Mouse (Mus musculus) heart, embryonic 11.5 days (tissue): ENCODE measurements around the gene Gmnn. TPM values are rescaled to one million over a fixed set of nuclear protein-coding genes. Genes with fewer than 3 reads are reported as not detected.

ENCODE experiments used
- ATAC-seq: fragments of 200-750 bp; cut with Nextera tagmentation; replicated peaks from 2 replicates; pipeline ENCODE4 v1.8.0; 2017; ENCODE audit warnings: moderate library complexity; ENCODE audit not compliant: insufficient number of reproducible peaks, low FRiP score, low TSS enrichment
- H3K27ac ChIP-seq: fragments of 300-500 bp; sonication (generic); 2 replicates; pipeline ENCODE4 v1.5.1; 2014; ENCODE audit warnings: mild to moderate bottlenecking, low read depth, low read length
- H3K27me3 ChIP-seq: fragments of 300-500 bp; sonication (generic); 2 replicates; pipeline ENCODE4 v1.6.1; 2014; ENCODE audit warnings: mild to moderate bottlenecking, low read length, mixed read lengths; ENCODE audit not compliant: control insufficient read depth, insufficient read depth
- H3K36me3 ChIP-seq: fragments of 300-500 bp; sonication (generic); 2 replicates; pipeline ENCODE4 v1.6.1; 2014; ENCODE audit warnings: mild to moderate bottlenecking, low read length, moderate library complexity, mixed read lengths; ENCODE audit not compliant: control insufficient read depth, insufficient read depth
- H3K4me1 ChIP-seq: fragments of 300-500 bp; sonication (generic); 2 replicates; pipeline ENCODE4 v1.6.1; 2014; ENCODE audit warnings: low read length; ENCODE audit not compliant: control insufficient read depth, insufficient read depth
- H3K4me2 ChIP-seq: fragments of 300-500 bp; sonication (generic); 2 replicates; pipeline ENCODE4 v1.6.1; 2014; ENCODE audit warnings: mild to moderate bottlenecking, moderate library complexity
- H3K4me3 ChIP-seq: fragments of 300-500 bp; sonication (generic); 2 replicates; pipeline ENCODE4 v1.5.1; 2014; ENCODE audit warnings: low read depth, low read length
- H3K9ac ChIP-seq: fragments of 300-500 bp; sonication (generic); 2 replicates; pipeline ENCODE4 v1.6.1; 2014; ENCODE audit warnings: mild to moderate bottlenecking, low read depth, low read length, moderate library complexity
- H3K9me3 ChIP-seq: fragments of 300-500 bp; sonication (generic); replicated peaks from 2 replicates; pipeline ENCODE4 v1.6.1; 2016; ENCODE audit warnings: low read length; ENCODE audit not compliant: control insufficient read depth
- WGBS: fragments of 180-500 bp; shearing (Covaris S2); extraction: QIAGEN DNeasy Blood & Tissue Kit; methylation state at CpG from one replicate; pipeline ENCODE4 v1.1.7; 2014; ENCODE audit not compliant: insufficient replicate concordance; 5-methylcytosine and 5-hydroxymethylcytosine counted together
- polyA plus RNA-seq: library from polyadenylated mRNA; unstranded; fragments of >200 nt; fragmentation: Nextera tagmentation; extraction: Ambion mirVana; gene quantifications from 2 replicates; pipeline ENCODE4 v1.2.1, GENCODE M21; 2014

Gene Gmnn
- polyA plus RNA-seq, 1 experiment from 2014 or later, result 127 TPM

DNA sequence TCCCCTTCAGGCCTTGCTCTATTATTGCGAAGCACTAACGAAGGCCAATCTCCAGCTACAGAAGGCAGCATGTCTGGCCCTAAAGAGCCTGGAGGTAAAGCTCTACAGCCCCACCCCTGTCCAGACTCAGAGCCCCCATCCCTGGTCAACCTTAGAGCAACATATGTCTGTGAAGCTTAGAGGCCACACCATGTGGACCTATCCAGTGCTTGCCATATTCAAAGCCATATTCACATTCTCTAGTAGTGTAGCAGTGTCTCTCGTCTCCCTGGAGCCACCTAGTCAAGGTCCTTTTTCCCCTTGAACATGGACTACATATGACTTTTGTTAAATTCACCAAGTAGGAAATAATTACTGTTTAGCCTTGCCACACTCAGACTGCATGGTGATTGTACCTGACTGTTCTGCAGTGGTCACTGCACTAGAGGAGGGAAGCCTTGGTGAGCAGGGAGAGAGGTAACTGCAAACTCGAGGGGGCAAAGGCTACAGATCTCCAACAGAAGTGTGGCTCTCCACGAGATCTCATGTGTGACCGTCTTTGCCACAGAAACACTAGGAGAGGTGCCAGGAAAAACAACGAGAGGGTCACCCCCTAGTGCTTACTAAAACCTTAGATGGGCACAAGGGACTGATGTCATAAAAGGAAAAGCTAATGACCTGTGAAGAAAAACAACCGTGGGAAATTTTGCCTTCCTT, 37.9 kb downstream of the Gmnn start:
- no peaks in the 10 kb centered on the region for H3K9me3 ChIP-seq
- H3K27ac ChIP-seq, result no peak overlapping the region
- ATAC-seq, result no peak
- no peak overlapping the region for H3K9ac ChIP-seq
- H3K4me2 ChIP-seq, result no peak overlapping the region
- H3K36me3 ChIP-seq, result no peaks in the 10 kb centered on the region
- H3K4me3 ChIP-seq, result no peak overlapping the region
- no peaks in the 10 kb centered on the region for H3K27me3 ChIP-seq
- no peaks in the 10 kb centered on the region for H3K4me1 ChIP-seq
- 62% methylated on average over 8 of the region's 8 CpGs for WGBS

DNA sequence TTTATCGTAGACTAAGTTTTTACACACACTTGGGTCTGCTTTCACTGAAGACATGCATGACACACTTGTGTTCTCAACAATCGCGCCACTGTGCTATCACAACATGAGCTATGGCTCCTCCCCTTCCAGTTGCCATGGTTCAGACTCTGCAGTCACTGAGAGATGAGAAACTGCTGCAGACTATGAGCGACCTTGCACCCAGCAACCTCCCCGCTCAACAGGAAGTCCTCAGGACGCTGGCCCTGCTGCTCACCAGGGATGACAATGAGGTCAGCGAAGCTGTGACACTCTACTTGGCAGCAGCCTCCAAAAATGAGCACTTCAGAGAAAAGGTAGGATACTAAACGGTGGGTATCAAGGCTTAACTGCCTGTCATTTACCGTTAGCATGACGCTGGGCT, 40.2 kb downstream of the Gmnn start:
- H3K9me3 ChIP-seq, result no peaks in the 10 kb centered on the region
- H3K9ac ChIP-seq, result no peak overlapping the region
- 69% methylated on average over 10 of the region's 10 CpGs for WGBS

DNA sequence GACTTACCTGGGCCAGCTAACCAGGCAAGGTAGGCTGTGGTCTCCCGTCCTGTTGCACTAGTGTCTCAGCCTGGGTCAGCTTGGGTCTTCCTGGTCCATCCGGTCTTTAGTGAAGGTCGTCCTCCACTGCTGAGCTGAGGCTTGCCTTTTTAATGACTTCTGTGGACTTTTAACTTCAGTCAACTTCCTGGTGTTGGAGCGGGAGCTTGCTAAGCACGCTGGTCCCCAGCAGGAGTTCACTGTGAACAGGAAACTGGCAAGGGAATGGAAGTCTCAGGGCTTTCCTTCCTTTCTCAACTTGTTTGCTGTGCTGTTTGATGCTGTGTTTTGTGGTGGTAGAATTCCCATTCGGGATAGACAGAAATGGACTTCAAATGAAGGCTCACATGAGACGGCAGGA, 44.0 kb downstream of the Gmnn start:
- Histone ChIP-seq H3K27me3 (no peaks in the 10 kb centered on the region), H3K4me2 (no peak overlapping the region), H3K9me3 (no peaks in the 10 kb centered on the region), H3K36me3 (peaks cover 2% of the 10 kb centered on the region; the same call in 1 of the 2 replicates), H3K4me1 (no peaks in the 10 kb centered on the region), H3K4me3 (no peak overlapping the region), H3K27ac (no peak overlapping the region), H3K9ac (no peak overlapping the region)
- WGBS, result 58% methylated on average over 7 of the region's 7 CpGs
- no peak for ATAC-seq

More for the DNA sequence above, 40.2 kb downstream of the Gmnn start:
- Histone ChIP-seq H3K36me3 (peaks cover 2% of the 10 kb centered on the region; the same call in 1 of the 2 replicates), H3K27me3 (no peaks in the 10 kb centered on the region), H3K4me1 (no peaks in the 10 kb centered on the region), H3K4me2 (no peak overlapping the region), H3K4me3 (no peak overlapping the region), H3K27ac (no peak overlapping the region)
- no peak for ATAC-seq

DNA sequence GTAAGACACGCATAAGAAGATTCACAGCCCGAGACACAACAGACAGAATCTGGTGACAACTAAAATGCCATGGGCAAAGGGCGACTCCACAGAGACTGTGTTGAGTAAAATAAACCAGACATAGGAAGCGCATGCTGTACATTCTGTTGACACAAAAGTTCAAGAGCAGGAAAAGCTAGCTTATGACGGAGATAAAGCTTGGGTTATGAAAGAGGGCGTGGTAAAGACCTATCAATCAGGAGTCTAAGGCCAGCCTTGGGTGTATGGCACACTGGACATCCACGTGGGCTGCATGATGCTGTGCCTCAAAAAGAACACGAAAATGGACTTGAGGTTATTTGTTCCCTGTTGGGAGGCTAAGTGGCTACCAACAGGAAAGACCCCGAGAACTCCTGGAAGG, 45.3 kb downstream of the Gmnn start:
- H3K9ac ChIP-seq, result no peak overlapping the region
- H3K36me3 ChIP-seq, result peaks cover 2% of the 10 kb centered on the region; the same call in 1 of the 2 replicates
- no peak overlapping the region for H3K4me3 ChIP-seq
- H3K9me3 ChIP-seq, result no peaks in the 10 kb centered on the region
- no peaks in the 10 kb centered on the region for H3K4me1 ChIP-seq
- no peak overlapping the region for H3K27ac ChIP-seq
- no peaks in the 10 kb centered on the region for H3K27me3 ChIP-seq
- 63% methylated on average over 9 of the region's 9 CpGs for WGBS
- H3K4me2 ChIP-seq, result no peak overlapping the region
- ATAC-seq, result no peak

DNA sequence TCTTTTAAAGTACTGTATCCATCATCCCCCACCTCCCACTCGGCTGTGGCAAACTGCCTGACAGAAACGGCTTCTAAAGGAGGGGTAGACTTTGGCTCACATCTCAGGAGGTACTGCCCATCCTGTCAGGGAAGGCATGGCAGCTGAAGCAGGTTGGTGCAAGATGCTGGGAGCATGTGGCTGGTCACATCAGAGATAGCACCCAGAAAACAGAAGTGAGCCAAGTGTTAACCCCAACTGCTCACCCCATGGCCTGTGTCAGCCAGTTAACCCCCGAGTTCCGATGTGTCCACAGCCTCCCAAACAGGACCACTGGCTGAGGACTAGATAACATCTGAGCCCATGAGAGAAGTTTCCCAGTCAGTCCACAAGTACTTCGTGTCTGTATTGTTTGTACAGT, 46.1 kb downstream of the Gmnn start:
- no peaks in the 10 kb centered on the region for H3K9me3 ChIP-seq
- H3K27ac ChIP-seq, result no peak overlapping the region
- no peaks in the 10 kb centered on the region; the same call in 1 of the 2 replicates for H3K27me3 ChIP-seq
- no peak overlapping the region for H3K9ac ChIP-seq
- H3K36me3 ChIP-seq, result peaks cover 5% of the 10 kb centered on the region; the same call in 1 of the 2 replicates
- WGBS, result 68% methylated on average over 5 of the region's 5 CpGs
- no peak overlapping the region for H3K4me2 ChIP-seq
- no peak overlapping the region for H3K4me3 ChIP-seq
- H3K4me1 ChIP-seq, result no peaks in the 10 kb centered on the region
- ATAC-seq, result no peak

DNA sequence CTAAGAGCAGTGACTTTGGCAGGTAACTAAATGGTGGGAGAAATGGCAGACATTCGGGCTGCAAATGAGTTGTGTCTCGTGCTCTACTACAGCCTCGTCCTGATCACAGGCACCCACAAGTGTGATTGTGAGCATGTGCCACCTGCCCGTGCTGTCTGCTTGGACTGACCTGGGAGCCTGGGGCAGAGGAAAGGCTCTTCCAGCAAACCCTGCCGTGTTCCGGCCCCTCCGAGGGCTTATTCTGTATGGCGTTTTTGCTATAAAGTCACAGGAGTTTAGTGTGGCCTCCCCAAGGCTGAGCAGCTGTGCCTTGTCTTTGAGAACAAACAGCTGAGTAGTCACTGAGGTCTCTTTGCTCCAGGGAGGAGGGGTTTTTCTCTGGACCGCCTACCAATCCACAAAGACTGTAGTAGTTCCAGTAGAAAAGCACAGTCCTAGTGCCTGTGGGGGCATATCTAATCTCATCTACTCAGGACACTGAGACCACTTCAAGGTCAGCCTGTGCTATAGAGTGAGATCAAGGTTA, 47.3 kb downstream of the Gmnn start:
- no peak for ATAC-seq
- H3K4me2 ChIP-seq, result no peak overlapping the region
- H3K27me3 ChIP-seq, result peaks cover 3% of the 10 kb centered on the region; the same call in 1 of the 2 replicates
- peaks cover 5% of the 10 kb centered on the region; the same call in 1 of the 2 replicates for H3K36me3 ChIP-seq
- no peak overlapping the region for H3K4me3 ChIP-seq
- no peaks in the 10 kb centered on the region for H3K9me3 ChIP-seq
- 80% methylated on average over 9 of the region's 9 CpGs for WGBS
- no peaks in the 10 kb centered on the region for H3K4me1 ChIP-seq
- H3K27ac ChIP-seq, result no peak overlapping the region
- H3K9ac ChIP-seq, result no peak overlapping the region

DNA sequence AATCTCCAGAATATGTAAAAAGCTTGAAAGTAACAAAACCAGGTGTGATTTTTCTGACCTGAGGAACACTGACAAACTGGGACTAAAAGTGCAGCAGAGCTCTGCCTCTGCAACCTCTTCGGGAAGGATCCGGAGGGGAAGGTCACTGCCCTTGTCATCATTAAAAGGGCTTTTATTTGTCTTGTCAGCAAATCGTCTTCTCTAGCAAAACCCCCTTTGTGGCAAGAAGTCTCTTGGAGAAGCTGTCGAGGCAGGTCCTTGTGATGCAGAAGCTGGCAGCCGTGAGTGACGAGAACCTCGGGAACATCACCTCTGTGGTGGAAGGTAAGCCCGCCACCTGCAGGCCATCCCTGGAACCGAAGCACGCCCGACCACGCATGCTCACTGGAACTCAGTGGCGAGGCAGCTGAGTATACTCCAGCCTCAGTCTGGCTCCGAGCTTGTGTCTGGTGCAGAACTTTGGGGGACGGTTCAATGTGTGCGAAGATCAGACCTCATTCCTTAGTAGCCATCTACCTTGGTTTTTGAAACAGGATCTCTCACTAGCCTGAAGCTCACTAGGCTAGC, 48.2 kb downstream of the Gmnn start:
- Histone ChIP-seq H3K4me3 (no peak overlapping the region), H3K36me3 (peaks cover 5% of the 10 kb centered on the region; the same call in 1 of the 2 replicates), H3K4me2 (peak overlapping the region; percentile 43), H3K27me3 (peaks cover 3% of the 10 kb centered on the region; the same call in 1 of the 2 replicates), H3K9ac (no peak overlapping the region), H3K9me3 (no peaks in the 10 kb centered on the region), H3K27ac (no peak overlapping the region), H3K4me1 (no peaks in the 10 kb centered on the region)
- peak; percentile 58; the same call in 1 of the 2 replicates for ATAC-seq
- 10% methylated on average over 16 of the region's 16 CpGs for WGBS

DNA sequence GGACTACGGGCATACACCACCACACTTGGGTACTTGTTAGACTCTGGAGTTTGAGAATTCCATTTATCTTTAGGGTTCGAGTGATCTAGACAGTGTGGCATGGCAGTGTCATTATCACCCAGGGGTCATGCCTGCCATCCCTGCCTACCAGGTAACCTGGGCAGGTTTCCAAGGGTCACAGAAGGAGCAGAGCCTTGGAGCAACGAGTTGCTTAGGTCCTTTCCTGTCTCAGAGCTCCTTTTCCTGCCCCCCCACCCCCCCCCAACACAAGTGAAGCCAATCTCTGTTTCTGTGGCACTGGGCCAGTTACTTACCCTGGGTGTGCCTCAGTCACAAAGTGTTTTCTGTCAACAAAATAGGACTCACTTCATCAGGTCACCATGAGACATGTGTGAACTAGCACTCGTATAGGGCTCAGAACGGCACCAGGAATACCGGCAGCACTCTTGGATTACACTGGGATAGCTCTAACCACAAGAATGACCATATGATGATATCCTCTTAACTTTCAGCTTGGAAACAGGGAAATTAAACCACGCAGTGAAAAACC, 49.1 kb downstream of the Gmnn start:
- WGBS, result 67% methylated on average over 7 of the region's 7 CpGs
- no peak for ATAC-seq
- Histone ChIP-seq H3K4me1 (no peaks in the 10 kb centered on the region), H3K36me3 (peaks cover 3% of the 10 kb centered on the region; the same call in 1 of the 2 replicates), H3K4me3 (no peak overlapping the region), H3K9me3 (no peaks in the 10 kb centered on the region), H3K4me2 (no peak overlapping the region), H3K9ac (no peak overlapping the region), H3K27me3 (peaks cover 3% of the 10 kb centered on the region; the same call in 1 of the 2 replicates), H3K27ac (no peak overlapping the region)
